Mouse (Mus musculus): ENCODE data around the gene Gm30302. TPM values are rescaled to one million over a fixed set of nuclear protein-coding genes. Genes with fewer than 3 reads are reported as not detected.
"Not testable (repeated sequence)": the region's sequence is repeated elsewhere in the genome, so short reads cannot be mapped to it uniquely, and the experiment has no call there.

Gene Gm30302
- polyA plus RNA-seq (2017; shearing (Covaris generic)): not detected

DNA sequence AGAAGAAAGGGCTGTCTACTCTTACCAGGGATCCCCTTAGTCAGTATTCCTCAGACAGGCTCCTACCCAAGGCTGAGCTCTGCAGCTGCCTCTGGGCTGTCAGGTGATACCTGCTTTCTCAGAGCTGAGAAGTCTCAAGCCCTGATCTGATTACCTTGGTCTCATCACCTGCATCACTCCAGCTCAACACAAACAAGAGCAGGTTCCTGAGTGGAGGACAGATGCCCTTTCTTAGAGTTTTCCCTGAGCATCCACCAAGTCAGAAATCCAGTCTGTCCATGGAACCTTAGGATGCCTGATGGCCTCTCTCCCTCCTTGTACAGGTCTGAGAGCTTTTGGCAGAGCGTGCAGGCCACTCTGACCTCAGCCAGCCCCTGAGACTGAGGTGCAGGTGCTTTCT lies at the start of gene Gm30302:
Gene Gm30302 (minus strand): TSS at position 101 of the 400 bp plus-strand sequence.
- no peak for ATAC-seq

DNA sequence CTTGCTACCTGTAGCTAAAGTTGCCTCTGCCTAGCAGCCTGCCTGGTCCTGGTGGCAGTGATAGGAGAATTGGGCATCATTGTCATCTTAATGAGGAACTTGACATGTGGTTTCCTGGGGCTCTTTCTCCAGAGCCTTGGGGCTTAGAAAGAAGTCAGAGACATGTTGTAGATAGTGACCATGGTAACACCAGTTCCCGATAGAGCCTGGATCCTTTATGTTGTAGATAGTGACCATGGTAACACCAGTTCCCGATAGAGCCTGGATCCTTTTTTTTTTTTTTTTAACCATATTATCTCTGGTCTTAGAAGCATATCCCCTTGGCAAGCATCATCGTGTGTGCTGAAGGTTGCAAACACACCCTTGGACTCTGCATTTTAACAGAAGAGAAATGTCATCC lies 48.0 kb upstream of the Gm30302 start:
- no peak for ATAC-seq

DNA sequence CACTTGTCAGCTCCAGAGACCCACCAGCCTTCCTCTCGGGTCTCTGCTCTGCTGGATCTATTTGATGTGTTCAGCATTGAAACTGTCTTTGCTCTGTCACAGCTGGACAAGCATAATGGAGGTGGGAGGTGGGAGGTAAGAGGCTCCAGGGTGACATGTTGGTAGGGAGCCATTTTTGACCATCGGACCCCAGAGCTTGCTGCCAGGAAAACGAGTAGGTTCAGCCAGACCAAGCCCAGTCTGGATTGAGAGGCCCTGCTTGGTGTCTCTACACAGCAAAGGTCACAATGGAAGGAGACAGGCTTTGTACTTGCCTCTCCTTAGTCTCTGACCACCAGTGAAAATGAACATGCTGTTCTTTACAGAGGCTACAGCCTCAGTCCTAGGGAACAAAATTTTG lies 47.3 kb upstream of the Gm30302 start:
- no peak for ATAC-seq

DNA sequence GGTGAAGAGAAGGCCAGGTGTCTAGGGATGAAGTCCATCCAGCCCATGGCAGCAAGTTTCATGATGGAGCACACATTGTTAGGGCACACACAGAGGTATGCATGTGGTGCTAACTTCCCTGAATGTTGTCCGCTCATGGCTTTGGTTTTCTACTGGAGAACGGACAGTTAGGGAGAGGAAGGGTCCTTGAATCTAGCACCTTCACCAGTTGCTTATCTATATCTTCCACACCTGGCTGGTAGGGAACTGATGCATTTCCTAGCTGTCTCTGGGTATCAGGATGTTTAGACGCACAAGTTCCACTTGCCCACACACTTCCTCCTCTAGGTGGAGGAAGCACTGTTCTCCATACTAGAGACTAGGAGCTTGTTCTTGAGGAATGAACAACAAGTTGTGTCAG lies 46.9 kb upstream of the Gm30302 start:
- no peak for ATAC-seq

DNA sequence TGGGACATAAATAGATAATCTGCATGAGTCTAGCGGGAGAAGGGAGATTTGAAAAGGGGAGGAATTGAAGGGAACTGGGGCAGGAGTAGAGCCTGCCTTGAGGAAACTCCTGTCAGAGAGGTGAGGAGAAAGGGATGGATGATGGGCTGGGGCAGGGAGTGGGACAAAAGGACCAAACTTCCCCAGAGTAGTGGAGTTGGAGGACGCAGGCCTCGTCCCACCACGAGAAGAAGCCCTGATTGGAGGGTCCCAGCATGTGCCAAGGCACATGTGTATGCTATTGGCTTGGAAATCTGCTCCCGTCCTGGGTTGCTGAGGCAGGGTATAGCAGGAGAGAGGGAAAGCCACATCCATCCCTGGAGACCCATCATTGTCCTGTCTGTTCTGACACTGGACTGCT lies 45.3 kb upstream of the Gm30302 start:
- ATAC-seq: no peak

- no peak for ATAC-seq
Measured at GRCm38 (mm10) chr13:49841186-49841585, 42.4 kb upstream of the Gm30302 start.

DNA sequence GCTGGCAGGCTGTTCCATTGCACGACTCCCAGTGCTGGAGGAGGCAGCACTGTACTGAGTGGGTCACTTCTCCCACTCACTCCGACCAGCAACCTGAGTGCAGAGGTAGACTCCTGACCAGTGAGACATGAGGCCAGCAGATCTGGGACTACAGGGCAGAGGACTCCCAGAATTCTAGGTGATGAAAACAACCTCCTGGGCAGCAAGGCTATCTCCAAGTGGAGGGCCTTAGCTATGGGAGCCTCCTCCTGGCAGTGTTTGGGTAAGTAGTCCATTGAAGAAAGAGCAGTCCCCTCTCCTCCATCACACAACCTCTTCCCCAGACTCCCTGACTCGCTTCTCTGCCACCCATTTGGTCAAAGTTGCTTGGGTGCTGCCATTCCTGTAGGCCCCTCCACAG lies 31.6 kb upstream of the Gm30302 start:
- ATAC-seq: no peak

DNA sequence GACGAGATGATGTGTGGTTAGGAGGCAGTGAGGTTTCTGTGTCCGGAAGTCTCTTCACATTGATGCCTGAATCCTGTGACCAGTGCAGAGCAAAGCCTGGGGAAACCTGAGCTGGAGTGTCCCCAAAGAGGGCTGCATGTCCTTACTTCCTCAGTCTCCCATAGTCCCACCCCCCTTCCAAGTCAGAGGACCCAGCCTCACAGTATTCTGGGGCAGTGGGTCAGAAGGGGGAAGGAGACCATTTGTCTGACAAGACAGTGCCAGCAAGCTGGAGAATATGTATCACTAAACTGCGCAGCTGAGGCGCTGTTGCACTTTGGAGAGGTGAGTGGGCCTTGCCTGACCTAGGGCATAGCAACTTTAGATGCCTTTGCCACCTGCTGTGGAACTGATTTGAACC lies 26.5 kb upstream of the Gm30302 start:
- ATAC-seq: no peak

GRCm38 (mm10) chr13:49814958-49815357 lies 16.2 kb upstream of the Gm30302 start:
- ATAC-seq: no peak

DNA sequence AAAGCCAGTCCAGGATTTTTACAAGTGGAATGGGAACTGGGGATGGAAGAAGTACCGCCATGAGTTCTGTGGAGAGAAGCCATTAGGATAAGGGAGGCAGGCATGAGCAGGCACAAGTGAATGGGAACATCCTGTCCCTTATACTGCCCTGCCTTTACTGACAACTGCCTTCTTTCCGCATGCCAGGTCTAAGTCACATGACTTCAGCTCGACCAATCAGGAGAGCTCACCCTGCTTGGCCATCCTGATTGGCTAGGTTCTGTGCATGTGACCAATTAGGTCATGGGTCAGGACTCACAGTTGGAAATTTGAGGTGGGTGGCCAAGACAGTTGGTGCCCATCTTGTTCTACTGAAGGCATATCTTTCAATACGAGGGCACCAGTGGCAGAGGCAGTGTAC lies 15.6 kb upstream of the Gm30302 start:
- no peak for ATAC-seq

GRCm38 (mm10) chr13:49807146-49807545 lies 8.3 kb upstream of the Gm30302 start:
- ATAC-seq: no peak

DNA sequence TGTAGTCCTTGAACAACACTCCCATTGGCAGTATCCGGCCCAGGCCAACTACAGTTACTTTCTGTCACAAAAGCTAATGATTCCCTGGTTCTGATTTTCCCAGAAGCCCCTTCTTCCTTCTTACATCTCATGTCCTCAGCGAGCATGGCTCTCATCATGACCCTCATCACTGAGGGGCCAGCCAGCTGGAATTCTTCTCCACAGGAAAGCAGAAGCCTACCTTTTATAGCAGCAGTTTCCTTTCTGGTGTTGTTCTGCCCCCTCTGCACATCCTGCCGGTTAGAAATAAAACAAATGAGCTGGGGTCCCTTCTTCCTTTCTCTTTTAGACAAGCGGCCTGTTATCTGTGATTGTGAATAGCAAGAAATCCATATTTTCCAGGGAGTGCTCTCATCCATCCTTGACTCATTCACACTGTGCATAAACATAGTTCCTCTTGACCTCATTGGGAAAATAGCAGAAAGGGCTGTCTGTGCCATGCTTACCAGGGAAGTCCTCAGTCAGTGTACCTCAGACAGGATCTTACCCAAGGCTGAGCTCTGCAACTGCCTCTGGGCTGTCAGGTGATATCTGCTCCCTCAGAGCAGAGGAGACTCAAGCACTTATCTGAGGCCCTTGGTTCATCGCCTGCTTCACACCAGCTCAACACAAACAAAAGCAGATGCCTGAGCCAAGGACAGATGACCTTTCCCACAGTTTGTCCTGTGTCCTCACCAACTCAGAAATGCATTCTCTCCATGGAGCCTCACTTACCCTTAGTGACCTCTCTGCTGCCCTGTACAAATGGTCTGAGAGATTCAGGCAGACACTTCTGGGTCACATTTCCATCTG lies 10.0 kb downstream of the Gm30302 start:
- ATAC-seq: no peak

DNA sequence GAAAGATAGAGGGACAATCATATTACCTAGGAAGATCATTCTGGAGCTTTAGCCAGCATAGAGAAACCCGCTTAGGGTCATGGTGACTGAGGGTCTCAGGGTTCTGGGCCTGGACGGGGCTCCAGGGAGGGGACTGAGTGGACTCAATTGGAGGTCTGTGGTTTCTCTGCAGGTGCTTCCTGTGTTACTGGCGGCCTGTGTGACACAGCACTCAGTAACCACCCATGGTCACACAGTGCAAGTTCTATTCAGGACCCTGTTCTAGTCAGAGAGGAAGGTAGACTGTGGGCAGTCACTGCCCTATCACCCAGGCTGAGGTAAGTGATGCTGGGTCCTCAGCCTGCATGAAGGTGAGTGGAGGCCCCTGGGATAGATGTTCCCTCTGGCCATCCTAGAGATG lies 14.9 kb downstream of the Gm30302 start:
- ATAC-seq: no peak

GRCm38 (mm10) chr13:49771536-49771935 lies 27.3 kb downstream of the Gm30302 start:
- ATAC-seq: not testable (repeated sequence)

DNA sequence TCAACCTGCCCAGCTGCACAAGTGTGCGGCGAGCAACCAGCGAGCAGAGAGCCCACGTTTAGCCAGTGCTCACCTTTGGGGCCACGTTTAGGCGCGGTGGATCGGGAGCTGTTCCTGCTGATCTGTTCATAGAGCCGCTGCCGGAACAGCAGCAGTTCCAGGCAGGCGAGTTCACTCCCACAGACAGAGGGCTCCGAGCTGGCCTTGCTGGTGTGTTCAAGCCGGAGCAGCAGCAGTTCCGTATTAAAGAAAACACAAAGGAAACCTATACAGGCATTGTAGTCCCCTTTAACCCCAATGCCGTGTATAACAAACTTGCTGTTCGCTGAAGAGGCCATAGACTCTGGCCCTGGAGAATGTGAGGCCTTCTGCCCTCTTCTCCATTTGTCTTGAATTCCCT lies 29.7 kb downstream of the Gm30302 start:
- no peak for ATAC-seq

- no peak for ATAC-seq
Measured at GRCm38 (mm10) chr13:49768048-49768447, 30.8 kb downstream of the Gm30302 start.

GRCm38 (mm10) chr13:49766269-49766668 lies 32.5 kb downstream of the Gm30302 start:
- ATAC-seq: no peak

GRCm38 (mm10) chr13:49765306-49765705 lies 33.5 kb downstream of the Gm30302 start:
- no peak for ATAC-seq

GRCm38 (mm10) chr13:49762208-49762607 lies 36.6 kb downstream of the Gm30302 start:
- no peak for ATAC-seq

- no peak for ATAC-seq
Measured at GRCm38 (mm10) chr13:49760675-49761074, 38.1 kb downstream of the Gm30302 start.

DNA sequence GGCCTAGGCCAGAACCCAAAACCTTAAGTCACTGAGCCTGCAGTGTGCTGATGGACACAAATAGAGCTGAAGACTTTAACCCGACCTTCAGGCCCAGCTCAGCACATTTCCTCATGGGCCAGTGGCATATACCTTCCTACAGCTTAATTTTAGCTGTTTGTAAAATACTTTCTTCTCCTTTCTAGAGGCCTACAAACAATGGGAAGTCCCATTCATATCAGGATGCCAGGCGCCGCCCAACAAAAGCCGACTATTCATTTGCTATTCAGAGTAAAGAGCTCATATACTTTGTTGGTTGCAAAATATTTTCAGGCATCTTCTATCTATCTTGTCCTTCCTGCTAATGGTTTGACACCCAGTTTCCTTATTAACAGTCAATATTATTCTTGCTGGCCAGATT lies 40.8 kb downstream of the Gm30302 start:
- no peak for ATAC-seq

DNA sequence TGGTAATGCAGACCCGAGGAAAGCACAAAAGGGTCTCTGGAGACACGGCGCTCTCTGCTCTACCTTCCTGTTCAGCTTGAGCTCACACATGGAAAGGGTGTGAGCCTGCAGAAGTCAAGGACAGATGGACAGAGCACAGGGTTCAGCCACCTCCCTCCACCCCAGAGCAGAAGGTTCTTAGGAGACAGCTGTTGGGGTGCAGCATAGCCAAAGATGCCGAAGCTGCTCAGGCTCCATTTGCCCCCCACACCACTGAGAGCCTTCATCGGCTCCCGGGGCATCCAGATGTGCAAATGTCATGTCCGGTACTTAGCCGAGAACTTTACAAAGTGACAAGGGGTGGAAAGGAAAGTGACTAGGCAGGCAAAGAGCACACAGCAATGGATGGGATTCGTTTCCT lies 42.2 kb downstream of the Gm30302 start:
- ATAC-seq: no peak

DNA sequence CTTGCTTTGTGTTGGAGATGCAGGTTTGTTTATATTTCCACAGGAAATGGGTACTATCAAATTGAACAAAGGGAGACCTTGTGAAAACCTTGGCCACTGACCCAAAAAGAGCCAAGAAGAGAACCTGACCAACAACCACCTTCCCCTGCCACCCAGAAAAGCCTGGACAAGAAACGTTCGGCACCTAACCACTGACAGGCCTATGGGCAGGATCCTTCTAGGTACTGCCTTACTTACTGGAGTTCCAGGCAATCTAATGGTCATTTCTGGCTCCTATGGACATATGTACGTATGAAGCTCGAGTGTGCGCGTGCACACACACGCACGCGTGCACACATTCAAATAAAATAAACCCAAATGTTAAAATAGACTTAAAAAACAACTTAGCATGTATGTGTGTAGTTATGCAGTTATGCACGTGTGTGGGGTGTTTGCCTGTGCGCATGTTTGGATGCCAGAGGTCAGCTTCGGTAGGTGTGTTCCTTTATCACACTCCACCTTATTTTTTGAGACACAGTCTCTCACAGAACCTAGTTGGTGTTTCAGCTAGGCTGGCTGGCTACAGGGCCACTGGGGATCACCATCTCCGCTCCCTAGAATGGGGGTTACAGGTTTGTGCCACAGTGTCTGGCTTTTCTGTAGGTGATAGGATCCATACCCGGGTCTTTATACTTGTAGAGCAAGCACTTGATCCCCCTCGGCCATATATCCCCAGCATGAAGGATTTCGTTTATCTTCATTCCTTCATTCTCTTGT lies 57.3 kb downstream of the Gm30302 start:
- ATAC-seq: no peak

DNA sequence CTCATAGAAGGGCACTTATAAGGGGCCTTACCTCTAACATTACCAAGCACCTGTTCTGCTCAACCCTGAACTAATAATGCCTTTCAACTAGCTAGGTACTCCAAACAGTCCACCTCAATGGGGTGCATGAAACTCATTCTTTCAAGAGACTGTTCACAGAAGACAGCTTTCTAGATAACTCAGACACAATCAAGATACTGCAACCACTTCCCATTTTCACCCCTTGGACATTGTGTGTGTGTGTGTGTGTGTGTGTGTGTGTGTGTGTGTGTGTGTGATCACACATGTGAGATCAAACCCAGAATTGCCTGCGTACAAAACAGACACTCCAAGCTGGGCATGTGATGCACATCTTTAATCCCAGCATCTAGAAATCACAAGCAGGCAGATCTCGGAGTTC lies 60.8 kb downstream of the Gm30302 start:
- ATAC-seq: no peak
